In genomic region chr3:141794371-141794770, GRCm38 (mm10) we compare ENCODE assay signal across 21 mouse cellular contexts.
DNase-seq lines count a peak whose midpoint lies in the region; ATAC-seq lines count a peak whose summit lies in the region.
"Had no signal": no experiment of that assay in that cellular context is flagged by ENCODE, and none has a peak within 500 bp of the region (broad histone marks: within the 10 kb centered on the region; RNA-seq: fewer than 3 reads in every experiment).

No protein-coding gene starts in this region.

- H3K4me2 ChIP-seq in hindbrain, embryonic 11.5 days (replicated peaks; ENCODE audit: low read depth, low read length): no peak overlapping the region
- H3K4me2 ChIP-seq in hindbrain, embryonic 13.5 days: no peak overlapping the region
- no peak overlapping the region for H3K4me2 ChIP-seq in neural tube, embryonic 13.5 days
- H3K4me2 ChIP-seq: midbrain, embryonic 12.5 days had no signal

- H3K4me3 ChIP-seq in hindbrain, embryonic 11.5 days (ENCODE audit: low read depth, low read length): no peak overlapping the region
- H3K4me3 ChIP-seq in hindbrain, embryonic 13.5 days: no peak overlapping the region
- no peak overlapping the region for H3K4me3 ChIP-seq in neural tube, embryonic 13.5 days
- H3K4me3 ChIP-seq: left cerebral cortex, adult 2 months; midbrain, embryonic 12.5 days had no signal

- no peak overlapping the region for H3K27ac ChIP-seq in hindbrain, embryonic 11.5 days (ENCODE audit: low read depth, low read length)
- H3K27ac ChIP-seq in hindbrain, embryonic 13.5 days: no peak overlapping the region
- no peak overlapping the region for H3K27ac ChIP-seq in neural tube, embryonic 13.5 days (replicated peaks)
- H3K27ac ChIP-seq: left cerebral cortex, adult 2 months; liver, embryonic 14.5 days; midbrain, embryonic 12.5 days had no signal

- H3K9me3 ChIP-seq in hindbrain, embryonic 11.5 days (ENCODE audit: control insufficient read depth, low read length): no peaks in the 10 kb centered on the region
- no peaks in the 10 kb centered on the region for H3K9me3 ChIP-seq in hindbrain, embryonic 13.5 days
- H3K9me3 ChIP-seq in neural tube, embryonic 13.5 days: no peaks in the 10 kb centered on the region
- H3K9me3 ChIP-seq: midbrain, embryonic 12.5 days had no signal

- ATAC-seq in hindbrain, embryonic 11.5 days (ENCODE audit: low FRiP score): no peak
- ATAC-seq in hindbrain, embryonic 13.5 days (ENCODE audit: low FRiP score): no peak
- ATAC-seq in neural tube, embryonic 13.5 days (ENCODE audit: low read depth): peak; percentile 71
- ATAC-seq: activated CD4-positive, CD25-positive, alpha-beta regulatory T cell, adult 4 months; Patski had no signal

- no peaks in the 10 kb centered on the region for H3K4me1 ChIP-seq in hindbrain, embryonic 11.5 days (replicated peaks; ENCODE audit: control insufficient read depth, insufficient read depth, low read length)
- 0 out of 2 replicates have a peak, but pooled peaks cover 7% of the 10 kb centered on the region for H3K4me1 ChIP-seq in hindbrain, embryonic 13.5 days (replicated peaks)
- H3K4me1 ChIP-seq in neural tube, embryonic 13.5 days (replicated peaks): no peaks in the 10 kb centered on the region
- H3K4me1 ChIP-seq: midbrain, embryonic 12.5 days had no signal

- no peaks in the 10 kb centered on the region for H3K36me3 ChIP-seq in hindbrain, embryonic 11.5 days (ENCODE audit: control insufficient read depth, insufficient read depth, low read length)
- H3K36me3 ChIP-seq in hindbrain, embryonic 13.5 days: no peaks in the 10 kb centered on the region
- H3K36me3 ChIP-seq in neural tube, embryonic 13.5 days: no peaks in the 10 kb centered on the region
- H3K36me3 ChIP-seq: midbrain, embryonic 12.5 days had no signal

- no peaks in the 10 kb centered on the region for H3K27me3 ChIP-seq in hindbrain, embryonic 11.5 days (ENCODE audit: control insufficient read depth, insufficient read depth, low read length)
- no peaks in the 10 kb centered on the region for H3K27me3 ChIP-seq in hindbrain, embryonic 13.5 days
- H3K27me3 ChIP-seq in neural tube, embryonic 13.5 days: no peaks in the 10 kb centered on the region
- H3K27me3 ChIP-seq: midbrain, embryonic 12.5 days; Patski had no signal

- peak; percentile 23 for DNase-seq in hindbrain, embryonic 11.5 days (ENCODE audit: low spot score)
- DNase-seq in lung, postnatal 10 days: peak; percentile 13
- no peak for DNase-seq in lung, postnatal 25 days (ENCODE audit: low spot score)
- peak; percentile 57 for DNase-seq in brain, adult 2 months (ENCODE audit: low read depth, low spot score)
- DNase-seq in adrenal gland, postnatal 10 days: no peak
- no peak for DNase-seq in c-Kit-positive CD71-positive TER-119-positive erythroid progenitor cells, embryonic 14.5 days (ENCODE audit: low spot score)
- DNase-seq: adrenal gland, postnatal 25 days; B cell, adult 2 months; cerebellum, postnatal 25 days; gastrocnemius, postnatal 25 days; kidney, adult 18-20 months; kidney, postnatal 36 days; lung, postnatal 4 days; thymus, postnatal 14 days had no signal

- 66% methylated on average over 3 of the region's 3 CpGs for WGBS in hindbrain, embryonic 11.5 days
- WGBS in hindbrain, embryonic 13.5 days: 45% methylated on average over 3 of the region's 3 CpGs
- WGBS in neural tube, embryonic 13.5 days: 47% methylated on average over 3 of the region's 3 CpGs

- H3K9ac ChIP-seq in hindbrain, embryonic 11.5 days (ENCODE audit: low read depth, low read length): no peak overlapping the region
- H3K9ac ChIP-seq in hindbrain, embryonic 13.5 days: no peak overlapping the region
- H3K9ac ChIP-seq in neural tube, embryonic 13.5 days: no peak overlapping the region
- H3K9ac ChIP-seq: liver, embryonic 14.5 days; midbrain, embryonic 12.5 days had no signal

Comparison
In these comparisons a context has a peak if more than half of its experiments do, and no peak if none do; other contexts are left out.
1. DNase-seq: peak in hindbrain, embryonic 11.5 days (single experiment), lung, postnatal 10 days (single experiment) and brain, adult 2 months (single experiment); none in lung, postnatal 25 days (single experiment), adrenal gland, postnatal 10 days (single experiment) and c-Kit-positive CD71-positive TER-119-positive erythroid progenitor cells, embryonic 14.5 days (single experiment).